Mouse (Mus musculus) hindbrain, embryonic 11.5 days (tissue): ENCODE data around the gene Zc3h14. TPM values are rescaled to one million over a fixed set of nuclear protein-coding genes. Genes with fewer than 3 reads are reported as not detected.

ENCODE experiments used
- polyA plus RNA-seq: library from polyadenylated mRNA; unstranded; fragments of >200 nt; fragmentation: Nextera tagmentation; extraction: Ambion mirVana; gene quantifications from 2 replicates; pipeline ENCODE4 v1.2.1, GENCODE M21; 2014

The Zc3h14 gene
- polyA plus RNA-seq, 1 experiment from 2014 or later = 165 TPM

Other genes starting within 250 kb of the Zc3h14 start
- gene Kcnk10, start 168.7 kb upstream of the Zc3h14 start, polyA plus RNA-seq = 36.5 and 40.3 TPM in 2 replicates
- 22.5 and 27.8 TPM in 2 replicates for gene Spata7, start 118.8 kb upstream of the Zc3h14 start, polyA plus RNA-seq
- 6.0 and 6.4 TPM in 2 replicates for gene Ptpn21, start 9.6 kb upstream of the Zc3h14 start, polyA plus RNA-seq
- 15.8 and 21.9 TPM in 2 replicates for gene Eml5, start 154.5 kb downstream of the Zc3h14 start, polyA plus RNA-seq
- gene Ttc8, start 173.6 kb downstream of the Zc3h14 start, polyA plus RNA-seq = 40.4 and 43.4 TPM in 2 replicates